Mouse (Mus musculus) B cell, adult 62 days (primary cell): ENCODE results near the gene Kif17. TPM values are rescaled to one million over a fixed set of nuclear protein-coding genes. Genes with fewer than 3 reads are reported as not detected.

Source experiments
- total RNA-seq: library from RNA; stranded (reverse); gene quantifications from 4 replicates; pipeline ENCODE4 v1.2.4, GENCODE M21; 2023

Gene Kif17
- total RNA-seq, result 0.27 TPM in 1 of 4 replicates, not detected in the others

GRCm38 (mm10) chr4:138250088-138250960 lies at the start of gene Kif17, which contains the start of gene Sh2d5:
Gene Kif17 (plus strand): TSS chr4:138250435.
Gene Sh2d5 (plus strand): TSS chr4:138250403.

DNA sequence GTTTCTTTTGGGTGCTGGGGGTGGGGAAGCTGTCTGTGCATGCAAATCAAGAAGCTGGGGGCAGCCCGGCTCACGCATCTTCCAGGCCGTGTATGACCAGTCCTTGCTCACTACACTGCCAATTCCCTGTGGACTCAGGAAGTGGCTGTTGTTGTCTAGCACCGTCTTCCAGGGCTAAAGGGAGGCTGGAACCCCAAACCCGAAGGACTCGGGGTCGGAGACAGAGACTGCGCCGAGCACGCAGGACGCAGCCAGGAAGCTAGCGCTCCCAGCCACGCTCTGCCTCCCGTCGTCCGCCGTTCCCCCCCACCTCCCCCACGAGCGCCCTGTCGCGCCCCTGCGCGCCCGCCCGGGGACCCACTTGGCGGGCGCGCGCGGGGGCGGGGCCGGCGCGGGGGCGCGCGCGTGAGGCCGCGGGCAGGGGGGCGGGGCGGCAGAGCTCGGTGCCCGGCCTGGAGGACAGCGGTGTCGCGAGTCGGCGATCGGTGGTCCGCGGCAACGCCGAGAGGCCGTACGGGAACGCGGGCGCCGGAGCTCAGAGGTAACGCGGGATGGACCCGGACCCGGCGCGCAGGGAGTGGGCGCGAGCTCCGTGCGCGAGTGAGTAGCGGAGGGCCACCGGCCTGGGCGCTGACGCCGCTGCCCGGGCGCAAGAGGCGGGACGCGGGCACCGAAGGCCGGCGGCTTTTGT lies 33.9 kb upstream of the Kif17 start, which contains the start of gene Hp1bp3:
TSS of gene Hp1bp3 (plus strand) at position 97 of the 691 bp plus-strand sequence.

DNA sequence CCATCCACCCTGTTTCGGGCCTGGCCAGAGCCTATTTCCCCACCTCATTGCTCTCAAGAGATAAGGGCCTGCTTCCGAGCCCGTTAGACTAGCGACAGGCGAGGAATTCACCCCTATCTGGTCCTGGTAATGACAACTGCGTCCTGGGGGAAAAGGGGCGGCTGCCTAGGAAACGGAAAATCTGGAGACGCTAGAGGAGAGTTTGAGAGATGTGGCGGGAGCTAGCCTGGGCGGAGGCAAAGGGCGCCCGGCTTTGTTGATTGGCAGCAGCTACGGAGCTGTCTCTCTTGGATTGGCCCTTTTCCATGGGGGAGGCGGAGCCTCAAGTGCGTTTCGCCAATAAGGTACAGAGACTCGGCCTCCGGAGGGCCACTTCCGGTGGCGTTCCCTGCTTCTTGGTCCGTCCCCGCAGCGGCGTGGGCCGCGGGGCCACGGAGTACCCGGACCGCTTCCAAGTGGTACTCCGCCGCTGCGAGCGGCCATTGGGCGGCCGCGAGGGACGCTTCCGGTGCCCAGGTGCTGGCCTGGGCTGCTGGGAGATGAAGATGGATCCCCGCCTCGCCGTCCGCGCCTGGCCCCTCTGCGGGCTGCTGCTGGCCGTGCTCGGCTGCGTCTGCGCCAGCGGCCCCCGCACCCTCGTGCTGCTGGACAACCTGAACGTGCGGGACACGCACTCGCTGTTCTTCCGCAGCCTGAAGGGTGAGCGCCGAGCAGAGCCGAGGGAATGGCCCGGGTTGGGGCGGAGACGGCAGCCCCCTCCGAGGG lies 54.3 kb downstream of the Kif17 start, which contains the start of gene Ddost:
TSS of gene Ddost (plus strand) at position 391 of the 765 bp plus-strand sequence.

DNA sequence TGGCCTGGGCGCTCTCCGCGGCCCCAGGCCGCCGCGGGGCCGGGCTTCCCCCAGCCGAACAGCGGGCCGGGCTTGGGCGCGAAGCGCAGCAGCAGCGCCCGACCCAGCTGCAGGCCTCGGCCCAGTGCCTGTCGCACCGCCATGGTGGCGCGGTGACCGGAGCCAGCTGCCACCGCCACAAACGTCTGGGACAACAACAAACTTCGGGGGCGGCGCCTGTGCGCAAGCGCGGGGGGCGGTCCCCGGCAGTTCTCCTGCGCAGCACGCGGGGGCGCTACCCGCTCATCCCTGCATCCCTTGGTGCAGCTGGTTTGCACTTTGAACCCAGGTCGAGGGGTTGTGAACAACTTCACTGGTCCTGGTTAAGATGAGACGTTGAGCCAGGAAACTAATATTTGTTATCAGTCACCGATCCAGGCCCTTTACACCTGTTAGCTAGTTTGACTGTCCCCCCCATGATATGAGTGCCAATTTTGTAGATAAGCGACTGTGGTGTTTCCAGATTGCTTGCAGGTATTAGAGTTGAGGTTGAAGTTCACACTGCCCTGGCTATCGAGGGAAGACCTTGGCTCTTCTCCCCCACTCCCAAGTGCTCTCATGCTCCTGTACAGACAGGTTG lies 76.0 kb downstream of the Kif17 start, which contains the start of gene Pink1:
TSS of gene Pink1 (minus strand) at position 231 of the 619 bp plus-strand sequence.

Other genes starting within 250 kb of the Kif17 start
- 101 to 109 TPM (median 106 TPM) in 4 replicates for gene Hp1bp3, start 34.1 kb upstream of the Kif17 start, total RNA-seq
- 0.17 to 0.33 TPM in 2 of 4 replicates, not detected in the others for gene Sh2d5, start within 50 bp of the Kif17 start, total RNA-seq
- 53.3 to 61.6 TPM (median 57.8 TPM) in 4 replicates for gene Ddost, start 54.3 kb downstream of the Kif17 start, total RNA-seq
- 34.8 to 38.7 TPM (median 36.5 TPM) in 4 replicates for gene Pink1, start 75.9 kb downstream of the Kif17 start, total RNA-seq
- not detected in 4 replicates for gene Cda, start 117.6 kb downstream of the Kif17 start, total RNA-seq
- gene Fam43b, start 146.1 kb downstream of the Kif17 start, total RNA-seq, result not detected in 4 replicates
- 39.5 to 53.6 TPM (median 43.8 TPM) in 4 replicates for gene Mul1, start 184.2 kb downstream of the Kif17 start, total RNA-seq
- 0.85 to 1.4 TPM (median 0.98 TPM) in 4 replicates for gene Camk2n1, start 203.9 kb downstream of the Kif17 start, total RNA-seq